Mouse (Mus musculus): ENCODE data around the gene B3gnt2.

Gene B3gnt2

DNA sequence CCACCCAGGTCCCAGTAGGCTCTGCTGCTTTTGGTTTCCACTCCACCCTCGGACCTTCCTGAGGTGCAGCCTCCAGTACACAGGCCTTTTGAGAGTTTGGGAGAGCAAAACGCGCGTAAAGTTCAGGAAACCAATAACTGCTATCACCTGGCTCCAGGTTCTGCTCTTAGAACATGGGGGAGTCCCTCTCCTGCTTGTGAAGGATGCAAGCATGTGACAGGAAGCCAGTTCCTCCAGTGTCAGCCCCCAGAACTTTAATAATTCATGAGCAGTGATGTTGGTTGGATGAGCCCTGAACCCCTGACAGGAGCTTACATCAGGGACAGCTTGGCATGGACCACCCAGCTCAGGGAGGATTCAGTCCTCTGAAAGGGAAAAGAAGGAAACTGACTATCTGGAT lies 18.9 kb upstream of the B3gnt2 start:
- no peak for TF ChIP-seq GATA4 (IDR thresholded peaks at IDR 0.05; ENCODE audit: insufficient replicate concordance, low read length)

DNA sequence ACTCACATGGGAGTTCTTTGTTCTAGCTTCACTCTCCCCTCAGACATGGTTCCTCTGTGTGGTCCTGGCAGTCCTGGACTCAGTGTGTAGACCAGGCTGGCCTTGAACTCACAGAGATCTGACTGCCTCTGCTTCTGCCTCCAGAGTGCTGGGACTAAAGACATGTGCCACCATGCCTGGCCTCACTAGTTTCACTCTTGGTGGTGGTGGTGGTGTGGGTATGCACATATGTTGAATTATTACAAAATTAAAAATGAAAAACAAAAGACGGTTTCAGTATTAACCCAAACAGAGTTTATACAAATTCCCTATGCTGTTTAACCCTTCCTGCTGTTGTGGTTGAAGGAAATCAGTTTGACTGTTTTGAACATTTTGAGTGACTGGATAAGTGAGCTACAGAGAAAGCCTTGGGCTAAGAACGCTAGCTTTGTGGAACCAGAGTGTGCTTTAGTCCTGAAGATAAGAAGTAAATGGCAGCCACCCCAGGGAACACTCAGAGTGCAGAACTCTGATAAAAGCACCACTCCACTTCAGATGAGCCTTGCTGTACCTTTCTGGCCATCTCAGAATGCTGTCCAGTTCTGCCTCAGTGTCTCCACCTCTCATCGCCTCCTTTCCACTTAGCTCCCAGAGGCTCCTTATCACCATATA lies 16.0 kb upstream of the B3gnt2 start:
- TF ChIP-seq GATA4 (IDR thresholded peaks at IDR 0.05; ENCODE audit: insufficient replicate concordance, low read length), result no peak

GRCm38 (mm10) chr11:22875279-22875678 lies 14.5 kb upstream of the B3gnt2 start:
- TF ChIP-seq GATA4 (IDR thresholded peaks at IDR 0.05; ENCODE audit: insufficient replicate concordance, low read length), result no peak

GRCm38 (mm10) chr11:22874747-22875146 lies 14.0 kb upstream of the B3gnt2 start:
- no peak for TF ChIP-seq GATA4 (IDR thresholded peaks at IDR 0.05; ENCODE audit: insufficient replicate concordance, low read length)

DNA sequence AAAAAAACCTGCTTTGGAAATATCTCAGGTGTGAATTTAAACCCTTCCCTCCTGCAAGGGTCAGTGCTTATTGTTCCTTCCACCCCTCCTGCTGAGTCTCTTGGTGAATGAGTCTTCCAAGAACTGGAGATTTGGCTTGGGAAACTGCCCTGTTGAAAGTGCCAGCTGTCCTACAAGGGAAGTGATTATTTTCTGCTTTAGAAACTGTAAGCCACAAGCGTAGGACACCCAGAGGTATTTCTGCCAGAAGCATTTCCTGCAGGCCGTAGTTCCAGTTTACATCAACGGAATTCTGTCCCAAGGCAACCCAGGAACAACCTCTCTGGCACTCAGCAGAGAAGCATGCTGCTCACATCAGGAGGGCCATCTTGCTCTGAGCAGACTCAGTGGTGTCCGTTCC lies 12.6 kb upstream of the B3gnt2 start:
- TF ChIP-seq GATA4 (IDR thresholded peaks at IDR 0.05; ENCODE audit: insufficient replicate concordance, low read length), result no peak

GRCm38 (mm10) chr11:22872307-22872680 lies 11.5 kb upstream of the B3gnt2 start:
- TF ChIP-seq GATA4 (IDR thresholded peaks at IDR 0.05; ENCODE audit: insufficient replicate concordance, low read length), result no peak

DNA sequence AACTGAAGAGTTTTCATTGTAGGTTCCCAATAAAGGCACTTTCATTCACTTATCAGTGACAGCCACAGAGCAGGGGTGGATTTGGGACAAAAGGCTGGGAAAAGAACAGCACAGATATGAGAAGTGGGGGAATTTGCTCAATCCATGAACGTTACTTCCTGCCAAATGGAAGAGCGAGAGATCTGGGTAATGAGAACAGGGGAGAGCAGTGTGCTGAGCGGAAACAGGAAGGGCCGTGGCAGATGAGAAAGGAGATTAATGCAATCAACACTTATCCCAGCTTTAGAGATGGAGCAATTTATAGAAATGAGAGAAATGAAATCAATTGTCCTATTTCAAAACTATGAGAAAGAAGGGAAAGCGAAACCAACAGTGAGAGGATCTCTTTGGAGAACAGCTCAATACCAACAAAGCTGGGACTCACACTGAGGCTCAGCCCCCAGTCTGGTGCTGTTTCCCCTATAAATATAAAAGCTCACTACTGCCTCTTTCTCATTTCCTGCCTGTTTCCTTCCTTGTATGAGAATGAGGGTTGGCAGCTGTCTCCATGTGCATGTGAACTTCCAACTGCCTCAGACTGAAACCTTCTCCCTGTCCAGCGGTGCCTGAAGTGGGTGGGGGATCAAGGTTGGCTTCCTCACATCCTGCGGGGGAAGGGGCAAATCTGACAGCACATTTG lies 11.0 kb upstream of the B3gnt2 start:
- no peak for TF ChIP-seq GATA4 (IDR thresholded peaks at IDR 0.05; ENCODE audit: insufficient replicate concordance, low read length)

DNA sequence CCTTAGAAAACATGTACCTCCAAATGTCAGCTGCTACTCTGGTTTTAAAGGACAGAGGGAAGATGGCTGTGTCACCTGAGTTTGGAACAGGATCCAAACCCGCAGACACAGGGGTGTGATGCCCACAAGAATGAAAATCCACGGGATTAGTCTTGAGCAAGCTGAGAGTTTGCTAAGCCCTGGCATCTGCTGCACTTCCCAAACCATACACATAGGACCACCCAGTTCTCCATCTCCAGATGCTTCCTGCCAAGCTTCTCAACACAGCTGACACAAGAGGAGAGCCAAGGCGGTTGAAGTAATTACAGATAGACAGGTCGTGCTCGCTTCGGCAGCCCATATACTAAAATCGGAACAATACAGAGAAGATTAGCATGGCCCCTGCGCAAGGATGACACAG lies 7.8 kb upstream of the B3gnt2 start:
- TF ChIP-seq GATA4 (IDR thresholded peaks at IDR 0.05; ENCODE audit: insufficient replicate concordance, low read length), result no peak

GRCm38 (mm10) chr11:22867691-22868090 lies 6.9 kb upstream of the B3gnt2 start:
- no peak for TF ChIP-seq GATA4 (IDR thresholded peaks at IDR 0.05; ENCODE audit: insufficient replicate concordance, low read length)

DNA sequence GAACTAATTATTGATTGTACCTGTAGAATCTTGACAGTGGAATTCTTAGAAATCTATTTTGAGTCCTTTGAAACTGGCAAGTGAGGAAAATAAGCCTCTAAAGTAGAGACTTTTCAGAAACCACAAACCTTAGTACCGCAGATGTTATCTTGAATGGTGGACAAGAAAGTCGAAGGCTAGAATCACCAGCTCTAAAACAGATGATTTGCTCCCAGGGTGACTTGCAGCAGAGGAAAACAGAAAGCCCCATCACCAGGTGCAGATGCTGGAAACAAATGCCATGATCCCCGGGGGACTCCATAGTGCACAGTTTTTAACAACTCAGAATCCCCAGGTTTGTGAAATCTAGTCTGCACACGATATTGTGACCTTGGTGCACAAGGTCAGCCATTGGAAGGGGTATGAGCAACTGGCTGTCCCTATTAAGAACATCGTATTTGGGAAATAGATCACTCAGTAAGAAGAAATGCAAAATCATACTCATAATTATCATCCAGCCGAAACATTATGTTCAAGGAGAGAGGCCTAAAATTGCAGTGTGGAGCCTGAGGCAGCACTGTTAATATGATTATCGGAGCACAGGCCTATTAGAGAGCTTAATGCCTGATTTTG lies 5.0 kb upstream of the B3gnt2 start:
- no peak for TF ChIP-seq GATA4 (IDR thresholded peaks at IDR 0.05; ENCODE audit: insufficient replicate concordance, low read length)

DNA sequence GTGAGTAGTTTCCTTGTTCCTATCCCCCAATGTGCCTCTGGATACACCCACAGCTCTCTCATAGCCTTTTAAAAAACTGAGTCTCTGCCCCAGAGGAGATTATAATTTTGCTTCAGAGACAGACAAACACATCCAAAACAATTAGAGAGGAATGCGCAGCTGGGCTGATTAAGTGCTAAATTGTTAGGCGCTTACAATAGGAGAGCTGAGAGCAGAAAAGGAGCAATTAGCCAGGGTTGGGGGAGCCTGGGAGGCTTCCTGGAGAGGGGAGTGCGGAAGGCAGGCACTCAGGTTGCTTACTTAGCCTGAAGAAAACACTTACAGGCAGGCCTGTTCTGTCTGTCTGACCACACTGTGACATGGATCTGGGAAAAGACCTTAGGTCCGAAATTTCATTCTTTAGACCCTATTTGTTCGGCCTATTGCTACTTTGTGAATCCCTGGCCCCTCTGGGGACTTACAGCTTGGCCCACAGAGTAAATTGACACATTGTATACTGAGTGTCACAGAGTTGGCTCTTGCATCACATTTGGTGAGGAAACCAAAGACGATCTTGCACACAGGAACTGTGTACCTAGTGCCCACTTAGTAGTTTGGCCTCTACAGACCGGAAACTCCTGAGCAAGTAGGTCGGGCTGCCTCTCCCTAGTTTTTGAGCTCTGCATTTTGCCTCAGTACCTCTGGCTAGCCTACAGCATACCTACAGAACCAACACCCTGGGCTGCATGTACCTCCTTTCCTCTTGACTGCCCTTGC lies 3.7 kb upstream of the B3gnt2 start:
- no peak for TF ChIP-seq GATA4 (IDR thresholded peaks at IDR 0.05; ENCODE audit: insufficient replicate concordance, low read length)

- TF ChIP-seq GATA4 (IDR thresholded peaks at IDR 0.05; ENCODE audit: insufficient replicate concordance, low read length), result no peak
These were observed 2.8 kb upstream of the B3gnt2 start for GRCm38 (mm10) chr11:22863581-22863980.

DNA sequence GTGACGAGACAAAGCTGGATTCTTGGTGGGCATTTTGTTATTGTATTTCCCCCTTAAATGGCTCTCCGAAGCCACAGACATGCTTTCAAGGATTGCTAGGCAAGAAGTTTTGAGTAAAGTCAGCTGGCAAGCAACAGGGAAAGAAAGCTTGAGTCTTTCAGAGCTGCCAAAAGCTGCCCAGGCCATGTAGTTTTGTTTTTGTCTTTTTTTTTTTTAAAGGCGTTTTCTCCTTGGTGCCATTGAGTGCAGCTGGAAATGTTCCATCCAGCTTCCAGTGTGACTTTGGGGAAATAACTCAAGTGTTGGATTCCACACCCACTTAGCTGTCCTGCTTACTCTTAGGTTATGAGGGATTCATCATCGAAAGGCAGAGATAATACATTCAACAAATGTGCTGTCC lies 554 bp upstream of the B3gnt2 start:
- no peak for TF ChIP-seq GATA4 (IDR thresholded peaks at IDR 0.05; ENCODE audit: insufficient replicate concordance, low read length)

GRCm38 (mm10) chr11:22859633-22860334 lies 977 bp downstream of the B3gnt2 start:
- TF ChIP-seq GATA4 (IDR thresholded peaks at IDR 0.05; ENCODE audit: insufficient replicate concordance, low read length), result no peak; the same call in 1 of the 2 replicates

- no peak for TF ChIP-seq GATA4 (IDR thresholded peaks at IDR 0.05; ENCODE audit: insufficient replicate concordance, low read length)
These were observed 1.5 kb downstream of the B3gnt2 start for GRCm38 (mm10) chr11:22859301-22859632.

Measured in liver, adult (tissue).